Mouse (Mus musculus): ENCODE data around the gene Rad1. TPM values are rescaled to one million over a fixed set of nuclear protein-coding genes. Genes with fewer than 3 reads are reported as not detected.
"Not testable (repeated sequence)": the region's sequence is repeated elsewhere in the genome, so short reads cannot be mapped to it uniquely, and the experiment has no call there.

The Rad1 gene
- polyA plus RNA-seq, 1 experiment from 2014 or later, result 53.9 TPM

DNA sequence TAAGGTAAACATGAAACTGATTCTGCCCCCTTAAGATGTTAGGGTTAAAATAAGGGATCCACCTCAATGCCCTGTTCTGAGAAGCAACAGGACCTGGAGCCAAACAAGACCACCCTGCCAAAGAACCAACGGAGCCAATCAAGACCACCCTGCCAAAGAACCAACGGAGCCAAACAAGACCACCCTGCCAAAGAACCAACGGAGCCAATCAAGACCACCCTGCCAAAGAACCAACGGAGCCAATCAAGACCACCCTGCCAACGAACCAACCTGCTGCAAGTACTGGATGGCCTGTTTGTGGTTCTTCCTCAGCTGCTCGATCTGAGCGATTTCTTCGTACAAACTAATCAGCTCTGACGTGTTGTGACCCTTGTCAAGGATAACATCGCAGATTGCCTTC is 47.5 kb downstream of the Rad1 start:
- not testable (repeated sequence) for H3K4me1 ChIP-seq; H3K36me3 ChIP-seq (replicated peaks); H3K9me3 ChIP-seq; DNase-seq (ENCODE audit: low spot score); H3K4me3 ChIP-seq; H3K27me3 ChIP-seq (replicated peaks; ENCODE audit: low read depth, poor library complexity, severe bottlenecking); H3K27ac ChIP-seq (replicated peaks)
- 90% methylated on average over 10 of the region's 10 CpGs for WGBS

GRCm38 (mm10) chr15:10534591-10534990 is 48.8 kb downstream of the Rad1 start:
- H3K9me3 ChIP-seq, result no peaks in the 10 kb centered on the region
- no peak overlapping the region for H3K4me3 ChIP-seq
- H3K4me1 ChIP-seq, result peaks cover 2% of the 10 kb centered on the region
- H3K27me3 ChIP-seq (replicated peaks; ENCODE audit: low read depth, poor library complexity, severe bottlenecking), result no peaks in the 10 kb centered on the region
- H3K36me3 ChIP-seq (replicated peaks), result no peaks in the 10 kb centered on the region
- H3K27ac ChIP-seq (replicated peaks), result no peak overlapping the region
- no peak for DNase-seq (ENCODE audit: low spot score)
- 79% methylated on average over 5 of the region's 5 CpGs for WGBS

GRCm38 (mm10) chr15:10535969-10536368 is 50.2 kb downstream of the Rad1 start:
- Histone ChIP-seq H3K27ac (replicated peaks) (no peak overlapping the region), H3K4me1 (peaks cover 16% of the 10 kb centered on the region), H3K36me3 (replicated peaks) (no peaks in the 10 kb centered on the region), H3K4me3 (no peak overlapping the region), H3K9me3 (no peaks in the 10 kb centered on the region), H3K27me3 (replicated peaks; ENCODE audit: low read depth, poor library complexity, severe bottlenecking) (no peaks in the 10 kb centered on the region)
- WGBS, result 77% methylated on average over 7 of the region's 7 CpGs
- no peak for DNase-seq (ENCODE audit: low spot score)

DNA sequence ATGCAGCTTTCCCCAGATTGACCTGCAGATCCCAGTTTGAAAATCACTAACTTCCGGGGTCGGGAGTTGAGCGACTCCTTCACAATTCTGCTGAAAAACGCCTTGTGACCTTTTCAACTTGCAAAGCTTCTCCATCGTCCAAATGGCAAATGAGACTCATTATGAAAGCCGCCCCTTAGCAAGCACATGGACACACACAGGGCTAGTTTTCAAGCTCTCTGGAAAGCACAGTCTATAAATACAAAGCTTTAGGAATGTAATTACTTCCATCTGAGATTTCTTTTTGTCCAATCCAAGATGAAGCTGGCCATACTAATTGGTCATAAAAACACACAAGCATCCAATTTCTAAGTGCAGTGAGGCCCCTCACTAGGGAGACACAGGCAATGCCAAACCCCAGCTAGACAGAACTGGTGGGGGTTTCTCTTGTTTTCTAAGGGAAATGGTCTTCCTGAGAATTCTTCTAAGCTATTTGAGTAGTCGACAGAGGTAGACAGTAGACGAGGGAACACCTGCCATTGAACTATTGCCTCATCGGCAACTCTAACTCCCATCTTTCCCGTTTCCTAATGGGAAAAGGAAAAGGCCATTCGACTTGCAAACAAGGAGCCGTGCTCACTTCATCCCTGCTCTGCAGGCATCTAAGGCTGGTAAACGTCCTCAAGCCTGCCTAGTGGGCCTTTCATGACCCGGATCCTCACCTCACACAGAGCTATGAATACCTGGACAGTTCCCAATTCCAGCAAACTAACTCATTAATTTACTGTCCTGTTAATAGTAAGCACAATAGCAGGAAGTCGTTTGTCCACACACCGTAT is 54.7 kb downstream of the Rad1 start:
- peak; percentile 39 for DNase-seq (ENCODE audit: low spot score)
- no peak overlapping the region for H3K4me3 ChIP-seq
- no peaks in the 10 kb centered on the region for H3K9me3 ChIP-seq
- H3K36me3 ChIP-seq (replicated peaks), result no peaks in the 10 kb centered on the region
- H3K27me3 ChIP-seq (replicated peaks; ENCODE audit: low read depth, poor library complexity, severe bottlenecking), result no peaks in the 10 kb centered on the region
- H3K27ac ChIP-seq (replicated peaks), result peak overlapping the region; percentile 71
- 63% methylated on average over 16 of the region's 16 CpGs for WGBS
- peaks cover 19% of the 10 kb centered on the region for H3K4me1 ChIP-seq

Other genes starting within 250 kb of the Rad1 start
- gene Gm21973, start 160.6 kb upstream of the Rad1 start, polyA plus RNA-seq (2016; fragmentation: Nextera tagmentation; extraction: Ambion mirVana), result not detected in 2 replicates
- not detected in 2 replicates for gene Agxt2, start 127.5 kb upstream of the Rad1 start, polyA plus RNA-seq (2016; fragmentation: Nextera tagmentation; extraction: Ambion mirVana)
- 11.6 and 13.0 TPM in 2 replicates for gene Dnajc21, start 15.5 kb upstream of the Rad1 start, polyA plus RNA-seq (2016; fragmentation: Nextera tagmentation; extraction: Ambion mirVana)
- 134 and 138 TPM in 2 replicates for gene Brix1, start 71 bp upstream of the Rad1 start, polyA plus RNA-seq (2016; fragmentation: Nextera tagmentation; extraction: Ambion mirVana)
- not detected in 2 replicates for gene Ttc23l, start 72.7 kb downstream of the Rad1 start, polyA plus RNA-seq (2016; fragmentation: Nextera tagmentation; extraction: Ambion mirVana)
- 73.2 and 75.8 TPM in 2 replicates for gene Rai14, start 228.6 kb downstream of the Rad1 start, polyA plus RNA-seq (2016; fragmentation: Nextera tagmentation; extraction: Ambion mirVana)

Data from embryonic facial prominence, embryonic 10.5 days (tissue).